Mouse (Mus musculus): ENCODE data around the gene Cstf1. TPM values are rescaled to one million over a fixed set of nuclear protein-coding genes. Genes with fewer than 3 reads are reported as not detected.

Gene Cstf1
- total RNA-seq, 2 experiments from 2014 or later, result 13.2 to 16.3 TPM

- no peak for DNase-seq
Observed at GRCm38 (mm10) chr2:172376551-172376950, 6.1 kb downstream of the Cstf1 start.

GRCm38 (mm10) chr2:172376999-172377515 is 6.6 kb downstream of the Cstf1 start:
- DNase-seq, result no peak

DNA sequence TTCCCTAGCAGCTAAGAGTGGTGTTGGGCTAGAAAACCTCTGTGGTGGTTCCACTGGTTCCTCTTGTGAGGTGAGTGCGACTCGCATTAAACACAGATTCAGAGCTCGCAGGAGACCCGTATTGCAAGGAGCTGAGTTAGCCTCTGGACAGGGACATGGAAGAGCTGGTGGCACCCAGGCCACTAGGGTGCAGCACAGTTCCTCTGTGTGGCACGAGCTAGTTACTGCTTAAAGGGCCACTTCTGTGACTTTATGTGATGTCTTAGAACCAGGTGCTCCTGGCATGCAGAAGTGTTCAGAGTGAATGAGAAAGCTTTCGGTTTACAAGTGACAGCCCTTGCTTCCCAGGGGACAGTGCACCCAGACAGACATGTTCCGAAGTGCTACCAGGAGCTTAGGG is 7.9 kb downstream of the Cstf1 start:
- no peak for DNase-seq

GRCm38 (mm10) chr2:172380513-172380912 is 10.0 kb downstream of the Cstf1 start:
- DNase-seq, result no peak

GRCm38 (mm10) chr2:172381341-172381740 is 10.9 kb downstream of the Cstf1 start:
- DNase-seq, result no peak

- no peak for DNase-seq
Observed at GRCm38 (mm10) chr2:172381898-172382297, 11.4 kb downstream of the Cstf1 start.

DNA sequence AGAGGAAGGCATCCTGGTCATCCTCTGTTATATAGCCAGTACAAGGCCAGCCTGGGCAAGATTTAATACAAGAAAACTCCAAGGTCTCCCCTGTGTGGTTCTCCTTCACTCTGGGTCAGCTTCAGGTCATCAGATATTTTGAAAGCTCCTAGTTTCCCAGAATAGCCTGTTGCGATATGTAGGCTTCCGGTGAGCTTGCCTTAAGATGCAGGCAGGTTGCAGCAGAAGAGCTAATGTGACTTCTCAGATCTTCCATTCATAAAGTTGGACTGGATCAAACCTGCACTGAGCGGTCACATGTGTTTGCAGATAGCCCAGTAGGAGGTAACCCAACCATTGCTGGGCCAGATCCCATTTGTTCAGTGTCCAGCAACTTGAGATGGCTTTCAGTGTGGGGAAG is 14.2 kb downstream of the Cstf1 start:
- DNase-seq, result no peak

DNA sequence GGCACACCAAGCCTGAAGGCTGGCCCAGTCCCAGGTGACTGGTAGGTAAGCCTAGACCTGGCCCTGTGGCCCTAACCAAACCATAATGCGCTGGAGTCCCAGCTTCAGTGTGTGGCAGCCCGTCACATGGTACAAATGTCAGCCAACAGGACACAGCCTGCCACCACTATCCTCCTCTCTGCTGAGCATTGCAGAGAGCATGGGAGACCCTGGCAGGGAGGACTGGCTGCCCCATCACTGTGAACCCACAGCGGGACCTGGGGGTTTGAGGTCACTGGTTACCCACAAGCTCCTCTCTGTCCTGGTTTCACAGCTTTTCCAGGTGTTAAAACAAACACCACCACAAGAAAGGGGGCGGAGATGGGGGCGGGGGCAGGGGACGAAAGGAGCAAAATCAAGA is 19.9 kb downstream of the Cstf1 start:
- DNase-seq, result no peak

- DNase-seq, result no peak
Observed at GRCm38 (mm10) chr2:172392041-172392521, 21.6 kb downstream of the Cstf1 start.

DNA sequence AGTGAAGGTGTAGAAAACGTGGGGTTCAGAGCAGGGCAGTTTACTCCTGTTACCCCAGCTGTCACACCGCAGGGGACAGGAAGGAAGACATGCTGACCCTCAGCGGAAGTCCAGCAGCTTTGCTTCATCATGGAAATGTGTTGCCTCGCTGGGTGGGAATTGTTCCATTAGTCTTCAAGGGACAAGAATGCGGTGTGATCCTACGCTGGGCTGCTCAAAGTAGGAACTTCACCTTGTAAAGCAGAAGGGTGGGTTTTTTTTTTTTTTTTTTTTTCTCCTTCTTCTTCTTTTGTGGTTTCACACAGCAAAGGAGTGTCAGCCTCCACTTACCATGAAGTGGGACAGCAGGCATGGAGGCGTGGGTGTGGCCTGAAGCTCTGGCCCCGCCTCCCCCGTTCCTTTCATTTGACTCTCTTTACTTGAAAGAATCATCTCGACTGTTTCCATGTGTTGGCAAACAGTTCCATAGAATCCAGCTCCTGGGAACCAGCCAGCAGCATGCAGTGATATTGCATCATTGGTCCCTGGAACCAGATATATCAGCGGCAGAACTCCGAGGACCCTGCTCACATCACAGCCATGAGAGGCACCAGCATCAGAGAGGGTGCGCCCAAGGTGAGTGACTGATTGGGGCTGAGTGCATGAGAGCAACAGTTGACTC is 23.0 kb downstream of the Cstf1 start, which contains the start of gene Cass4:
TSS of gene Cass4 (plus strand) at position 404 of the 661 bp plus-strand sequence.
- peak; percentile 20 for DNase-seq

DNA sequence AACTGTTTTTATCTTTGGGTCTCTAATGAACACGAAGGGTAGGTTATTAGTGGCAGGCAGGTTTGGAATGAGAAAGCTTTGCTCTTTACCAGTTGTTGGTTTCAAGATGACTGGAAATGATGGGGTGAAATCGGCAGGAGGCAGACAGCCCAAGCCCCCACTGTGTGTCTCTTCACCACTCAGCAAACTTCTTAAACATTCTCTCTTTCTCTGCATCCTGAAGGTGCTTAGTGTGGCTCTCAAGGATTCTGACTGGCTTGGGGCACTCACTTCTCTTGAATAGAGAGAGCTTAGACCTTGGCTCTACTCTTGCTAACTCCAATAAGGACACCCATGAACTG is 23.5 kb downstream of the Cstf1 start:
- no peak for DNase-seq

DNA sequence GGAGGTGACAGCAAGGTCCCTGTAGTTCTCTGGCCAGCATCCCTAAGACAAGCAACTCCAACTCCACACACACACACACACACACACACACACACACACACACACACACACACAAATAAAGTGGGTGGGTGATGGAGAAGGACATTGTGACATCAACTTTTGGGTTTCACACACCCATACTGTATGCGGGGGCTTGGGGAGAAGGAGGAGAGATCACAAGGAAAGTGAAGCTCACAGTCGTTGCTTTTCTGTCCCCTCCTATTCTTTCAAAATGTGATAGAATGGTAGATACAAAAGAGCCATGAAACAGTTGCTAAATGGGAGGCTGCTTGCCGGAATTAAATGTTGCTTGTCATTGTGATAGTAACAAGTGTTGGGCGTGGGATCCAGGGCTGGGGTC is 24.2 kb downstream of the Cstf1 start:
- no peak for DNase-seq

- no peak for DNase-seq
Observed at GRCm38 (mm10) chr2:172395961-172396360, 25.5 kb downstream of the Cstf1 start.

- no peak for DNase-seq
Observed at GRCm38 (mm10) chr2:172399901-172400300, 29.4 kb downstream of the Cstf1 start.

GRCm38 (mm10) chr2:172401116-172401825 is 30.8 kb downstream of the Cstf1 start:
- DNase-seq, result no peak

GRCm38 (mm10) chr2:172404239-172404638 is 33.8 kb downstream of the Cstf1 start:
- DNase-seq, result no peak

DNA sequence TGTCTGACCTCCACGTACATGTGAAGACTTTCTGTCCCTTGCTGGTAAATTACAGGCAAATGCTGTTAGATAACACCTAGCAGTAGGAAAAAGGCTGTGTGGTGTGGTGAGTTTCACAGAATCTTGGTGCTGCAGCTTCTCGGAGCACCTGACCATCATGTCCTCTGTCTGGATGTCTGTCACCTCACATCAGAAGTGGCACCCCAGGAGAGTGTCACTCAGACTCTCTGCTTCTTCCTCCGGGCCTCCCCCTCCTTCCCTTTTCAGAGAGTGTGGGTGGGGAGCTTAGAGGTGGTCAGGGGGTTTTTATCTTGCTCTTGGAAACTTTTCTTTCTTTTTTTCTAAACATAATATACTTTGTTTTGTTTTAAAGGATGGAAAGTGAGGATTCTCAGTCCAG is 34.5 kb downstream of the Cstf1 start:
- no peak for DNase-seq

- DNase-seq, result no peak
Observed at GRCm38 (mm10) chr2:172406173-172406572, 35.7 kb downstream of the Cstf1 start.

DNA sequence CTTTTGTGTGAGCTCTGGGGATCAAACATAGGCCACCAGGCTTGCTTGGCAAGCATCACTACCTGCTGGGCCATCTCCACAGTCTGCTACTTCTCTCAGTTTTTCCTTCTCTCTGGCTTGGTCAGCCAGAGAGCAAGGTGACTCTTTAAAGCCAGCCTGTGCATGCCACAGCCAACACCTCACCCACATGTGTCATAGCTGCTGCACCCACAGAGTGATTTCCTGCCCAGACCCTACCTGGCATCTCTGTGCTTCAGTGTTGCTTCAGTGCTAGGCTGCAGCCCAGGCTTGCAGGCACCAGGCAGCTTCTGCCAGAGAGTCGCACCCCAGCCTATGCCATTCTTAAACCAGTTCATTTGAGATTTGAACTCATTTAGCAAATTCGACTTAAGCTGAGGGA is 37.0 kb downstream of the Cstf1 start:
- DNase-seq, result no peak

GRCm38 (mm10) chr2:172410686-172411085 is 40.2 kb downstream of the Cstf1 start:
- no peak for DNase-seq

- DNase-seq, result no peak
Observed at GRCm38 (mm10) chr2:172411091-172411490, 40.6 kb downstream of the Cstf1 start.

GRCm38 (mm10) chr2:172412454-172412853 is 42.0 kb downstream of the Cstf1 start:
- DNase-seq, result no peak

DNA sequence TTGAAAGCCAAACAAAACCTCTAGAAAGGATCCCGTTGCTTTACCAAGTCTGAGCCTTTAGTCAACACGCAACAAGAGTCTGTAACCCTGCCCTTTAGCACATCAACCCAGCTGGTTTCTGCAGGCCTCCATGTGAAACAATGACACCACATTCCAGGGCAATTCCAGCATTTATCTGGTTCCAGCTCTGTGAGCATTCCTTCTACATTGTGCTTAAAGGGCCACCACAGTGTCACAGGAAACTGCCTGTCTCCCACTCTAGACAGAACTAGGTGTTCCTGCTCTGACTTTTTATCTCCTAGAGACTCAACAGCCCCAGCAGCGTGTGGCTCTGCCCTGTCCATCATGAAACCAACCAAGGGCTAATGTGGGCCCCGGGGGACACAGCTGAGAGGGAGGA is 42.8 kb downstream of the Cstf1 start:
- no peak for DNase-seq

- no peak for DNase-seq
Observed at GRCm38 (mm10) chr2:172413894-172414293, 43.4 kb downstream of the Cstf1 start.

Measured in gastrocnemius, postnatal 25 days (tissue).